Mouse (Mus musculus): ENCODE measurements at regions not wholly inside any gene's neighbourhood (a gene's known extent, or its start where the extent isn't known, plus 50 kb on each side); places are given as distances from the start of the nearest gene placed in this dataset.

DNA sequence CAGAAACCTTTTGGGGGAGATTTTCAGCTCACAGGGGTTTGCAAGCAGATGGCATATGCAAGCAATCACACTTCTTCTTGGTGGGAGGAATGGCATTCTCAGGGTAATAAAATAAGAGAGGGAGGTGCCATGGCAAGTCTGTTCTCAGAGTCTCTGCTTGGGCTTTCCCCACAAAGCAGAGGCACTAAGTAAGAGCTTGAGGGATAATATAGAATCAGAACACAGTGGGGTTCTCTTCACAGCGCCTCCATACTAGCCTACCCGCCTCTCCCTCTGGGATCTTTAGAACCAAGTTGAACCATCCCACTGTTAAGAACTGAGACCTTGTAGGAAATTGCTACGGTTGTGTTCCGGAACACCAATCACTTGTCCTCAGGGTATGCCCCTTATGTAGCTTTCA is 387.8 kb downstream of the Prkd1 start:
- no peak overlapping the region for H3K9ac ChIP-seq (ENCODE audit: control insufficient read depth, low read depth, low read length, poor library complexity, severe bottlenecking)
- no peaks in the 10 kb centered on the region for H3K79me2 ChIP-seq (ENCODE audit: control insufficient read depth, insufficient read depth, low read length, poor library complexity)
- H3K9me3 ChIP-seq (replicated peaks; ENCODE audit: insufficient read depth, low read length), result no peaks in the 10 kb centered on the region
- TF ChIP-seq USF1 (IDR thresholded peaks at IDR 0.05; ENCODE audit: low read depth, low read length) (no peak), ZC3H11A (IDR thresholded peaks at IDR 0.05; ENCODE audit: low read depth, low read length) (no peak), SIN3A (IDR thresholded peaks at IDR 0.05; ENCODE audit: low read length) (no peak), BHLHE40 (IDR thresholded peaks at IDR 0.05; ENCODE audit: borderline replicate concordance, low read depth, low read length) (no peak), POLR2AphosphoS2 (IDR thresholded peaks at IDR 0.05; ENCODE audit: low read length) (no peak), POLR2AphosphoS5 (IDR thresholded peaks at IDR 0.05; ENCODE audit: borderline replicate concordance, low read depth, low read length) (no peak), UBTF (IDR thresholded peaks at IDR 0.05; ENCODE audit: borderline replicate concordance, insufficient read depth, low read depth, low read length) (no peak), TCF12 (IDR thresholded peaks at IDR 0.05; ENCODE audit: low read depth, low read length) (no peak), HCFC1 (IDR thresholded peaks at IDR 0.05; ENCODE audit: low read depth, low read length) (no peak)
- H3K4me3 ChIP-seq (ENCODE audit: control insufficient read depth in 1 of 2, insufficient read depth in 1 of 2, low read depth in 2 of 2, low read length in 2 of 2), result no peak overlapping the region
- no peaks in the 10 kb centered on the region for H3K4me1 ChIP-seq (ENCODE audit: control insufficient read depth in 1 of 2, insufficient read depth in 2 of 2, low read length in 2 of 2)
- DNase-seq (ENCODE audit: low read depth, low spot score), result no peak
- H3K36me3 ChIP-seq (ENCODE audit: control insufficient read depth in 1 of 2, insufficient read depth in 2 of 2, low read length in 2 of 2), result no peaks in the 10 kb centered on the region
- no peaks in the 10 kb centered on the region for H3K27me3 ChIP-seq (ENCODE audit: control insufficient read depth in 1 of 2, insufficient read depth in 2 of 2, low read length in 2 of 2)
- H3K27ac ChIP-seq (ENCODE audit: control insufficient read depth, low read depth, low read length), result no peak overlapping the region

DNA sequence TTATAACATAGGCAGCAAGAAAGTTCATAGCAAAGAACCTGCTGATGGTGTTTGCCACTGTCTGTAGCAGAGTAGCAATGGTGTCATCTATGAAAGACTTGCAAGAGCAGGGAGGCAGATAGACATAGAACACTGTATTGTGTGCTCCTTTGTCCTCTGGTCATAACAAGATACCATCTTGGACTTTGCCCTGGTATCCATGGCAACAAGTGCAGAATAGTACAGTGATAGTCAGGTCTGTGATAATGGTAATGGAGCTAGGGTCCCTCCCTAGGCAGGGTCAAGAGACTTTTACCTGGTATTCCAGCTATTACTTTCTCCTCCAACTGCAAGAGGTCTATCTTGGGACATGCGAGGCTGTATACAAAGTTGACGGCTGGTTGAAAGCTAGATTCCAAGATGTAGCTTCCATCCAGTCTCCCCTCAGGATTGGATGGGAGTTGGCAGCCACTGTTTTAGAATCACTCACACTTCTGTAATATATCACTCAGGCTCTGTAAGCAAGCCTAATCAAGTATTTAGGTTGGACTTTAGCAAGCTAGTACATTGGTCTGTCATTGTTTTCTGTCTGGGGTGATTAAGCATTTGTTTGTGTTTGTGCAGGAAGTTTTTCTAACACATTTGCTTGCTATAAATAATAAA is 375.5 kb downstream of the Prkd1 start:
- Histone ChIP-seq H3K27me3 (ENCODE audit: control insufficient read depth in 1 of 2, insufficient read depth in 2 of 2, low read length in 2 of 2) (no peaks in the 10 kb centered on the region), H3K4me1 (ENCODE audit: control insufficient read depth in 1 of 2, insufficient read depth in 2 of 2, low read length in 2 of 2) (no peaks in the 10 kb centered on the region), H3K4me3 (ENCODE audit: control insufficient read depth in 1 of 2, insufficient read depth in 1 of 2, low read depth in 2 of 2, low read length in 2 of 2) (no peak overlapping the region), H3K36me3 (ENCODE audit: control insufficient read depth in 1 of 2, insufficient read depth in 2 of 2, low read length in 2 of 2) (no peaks in the 10 kb centered on the region), H3K9me3 (replicated peaks; ENCODE audit: insufficient read depth, low read length) (no peaks in the 10 kb centered on the region), H3K27ac (ENCODE audit: control insufficient read depth, low read depth, low read length) (no peak overlapping the region), H3K9ac (ENCODE audit: control insufficient read depth, low read depth, low read length, poor library complexity, severe bottlenecking) (no peak overlapping the region), H3K79me2 (ENCODE audit: control insufficient read depth, insufficient read depth, low read length, poor library complexity) (no peaks in the 10 kb centered on the region)
- TF ChIP-seq MYC (IDR thresholded peaks at IDR 0.05; ENCODE audit: low read depth, low read length), result no peak
- DNase-seq (ENCODE audit: low read depth, low spot score), result no peak

DNA sequence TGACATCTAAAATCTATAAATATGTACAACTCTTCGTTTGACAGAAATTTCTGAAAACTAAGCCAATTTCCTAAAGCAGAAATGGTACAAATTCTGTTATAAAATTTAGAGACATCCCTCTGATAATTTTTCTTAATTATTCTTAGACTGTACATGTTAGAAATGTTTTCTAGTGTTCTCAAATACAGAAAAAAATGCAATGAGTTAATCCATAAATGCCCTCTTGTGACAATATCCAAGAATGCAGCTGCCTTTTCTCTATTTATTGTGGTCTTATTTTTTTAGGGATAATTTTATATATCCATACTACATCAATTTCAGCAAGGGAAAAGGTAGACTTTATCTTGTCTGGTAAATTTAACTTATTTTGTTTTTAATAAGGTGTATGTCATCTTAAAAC is 367.3 kb downstream of the Prkd1 start:
- no peak for DNase-seq (ENCODE audit: low read depth, low spot score)
- Histone ChIP-seq H3K36me3 (ENCODE audit: control insufficient read depth in 1 of 2, insufficient read depth in 2 of 2, low read length in 2 of 2) (no peaks in the 10 kb centered on the region), H3K79me2 (ENCODE audit: control insufficient read depth, insufficient read depth, low read length, poor library complexity) (no peaks in the 10 kb centered on the region), H3K4me3 (ENCODE audit: control insufficient read depth in 1 of 2, insufficient read depth in 1 of 2, low read depth in 2 of 2, low read length in 2 of 2) (no peak overlapping the region), H3K9me3 (replicated peaks; ENCODE audit: insufficient read depth, low read length) (no peaks in the 10 kb centered on the region), H3K4me1 (ENCODE audit: control insufficient read depth in 1 of 2, insufficient read depth in 2 of 2, low read length in 2 of 2) (no peaks in the 10 kb centered on the region), H3K27me3 (ENCODE audit: control insufficient read depth in 1 of 2, insufficient read depth in 2 of 2, low read length in 2 of 2) (no peaks in the 10 kb centered on the region), H3K27ac (ENCODE audit: control insufficient read depth, low read depth, low read length) (no peak overlapping the region), H3K9ac (ENCODE audit: control insufficient read depth, low read depth, low read length, poor library complexity, severe bottlenecking) (no peak overlapping the region)
- TF ChIP-seq MAZ (IDR thresholded peaks at IDR 0.05; ENCODE audit: low read depth, low read length) (no peak), USF1 (IDR thresholded peaks at IDR 0.05; ENCODE audit: low read depth, low read length) (no peak), SMC3 (IDR thresholded peaks at IDR 0.05; ENCODE audit: low read depth, low read length) (no peak), TAL1 (IDR thresholded peaks at IDR 0.05; ENCODE audit: low read length) (no peak), CTCF (IDR thresholded peaks at IDR 0.05 in 2 of 3, conservative IDR thresholded peaks at IDR 0.05 in 1 of 3; ENCODE audit: control insufficient read depth in 1 of 3, insufficient read depth in 1 of 3, low read depth in 2 of 3, low read length in 3 of 3, poor library complexity in 1 of 3, severe bottlenecking in 1 of 3) (no peak), CHD2 (IDR thresholded peaks at IDR 0.05; ENCODE audit: low read length) (no peak), BHLHE40 (IDR thresholded peaks at IDR 0.05; ENCODE audit: borderline replicate concordance, low read depth, low read length) (no peak), E2F4 (IDR thresholded peaks at IDR 0.05; ENCODE audit: borderline replicate concordance, low read depth, low read length) (no peak), UBTF (IDR thresholded peaks at IDR 0.05; ENCODE audit: borderline replicate concordance, insufficient read depth, low read depth, low read length) (no peak), USF2 (IDR thresholded peaks at IDR 0.05; ENCODE audit: borderline replicate concordance in 1 of 2, insufficient read depth in 1 of 2, low read depth in 1 of 2, low read length in 2 of 2) (no peak), GATA1 (IDR thresholded peaks at IDR 0.05; ENCODE audit: low read depth, low read length) (no peak), HCFC1 (IDR thresholded peaks at IDR 0.05; ENCODE audit: low read depth, low read length) (no peak), ZMIZ1 (IDR thresholded peaks at IDR 0.05; ENCODE audit: low read depth, low read length) (no peak), NRF1 (IDR thresholded peaks at IDR 0.05; ENCODE audit: insufficient read depth, low read depth, low read length, poor library complexity, severe bottlenecking) (no peak), GABPA (IDR thresholded peaks at IDR 0.05; ENCODE audit: low read depth, low read length) (no peak), ZNF384 (IDR thresholded peaks at IDR 0.05; ENCODE audit: low read depth, low read length) (no peak), ETS1 (IDR thresholded peaks at IDR 0.05; ENCODE audit: low read depth, low read length) (no peak), SIN3A (IDR thresholded peaks at IDR 0.05; ENCODE audit: low read length) (no peak), POLR2AphosphoS2 (IDR thresholded peaks at IDR 0.05; ENCODE audit: low read length) (no peak), TBP (IDR thresholded peaks at IDR 0.05; ENCODE audit: low read depth, low read length) (no peak)

All from MEL (cell line).